Mouse (Mus musculus) liver, embryonic 11.5 days (tissue): Measurements from ENCODE around the gene Tmem175. TPM values are rescaled to one million over a fixed set of nuclear protein-coding genes. Genes with fewer than 3 reads are reported as not detected.

Source experiments
- ATAC-seq: fragments of 200-750 bp; cut with Nextera tagmentation; replicated peaks from 2 replicates; pipeline ENCODE4 v1.8.0; 2017; ENCODE audit warnings: moderate number of reproducible peaks, mild to moderate bottlenecking, moderate TSS enrichment, moderate library complexity; ENCODE audit not compliant: low FRiP score
- DNase-seq: peaks from one replicate; pipeline ENCODE4 v3.0.0-alpha.2; 2017; ENCODE audit warnings: low spot score
- H3K27ac ChIP-seq: fragments of 300-500 bp; sonication (generic); 2 replicates; pipeline ENCODE4 v1.5.1; 2014; ENCODE audit warnings: mild to moderate bottlenecking, low read depth, low read length, control low read depth
- H3K27me3 ChIP-seq: fragments of 300-500 bp; sonication (generic); replicated peaks from 2 replicates; pipeline ENCODE4 v1.6.1; 2014; ENCODE audit warnings: low read length, mixed read lengths; ENCODE audit not compliant: control insufficient read depth, insufficient read depth
- H3K36me3 ChIP-seq: fragments of 300-500 bp; sonication (generic); 2 replicates; pipeline ENCODE4 v1.6.1; 2014; ENCODE audit warnings: mild to moderate bottlenecking, low read length, moderate library complexity, mixed read lengths; ENCODE audit not compliant: control insufficient read depth, insufficient read depth
- H3K4me1 ChIP-seq: fragments of 300-500 bp; sonication (generic); replicated peaks from 2 replicates; pipeline ENCODE4 v1.6.1; 2014; ENCODE audit warnings: low read length, mixed read lengths; ENCODE audit not compliant: control insufficient read depth, insufficient read depth
- H3K4me2 ChIP-seq: fragments of 300-500 bp; sonication (generic); 2 replicates; pipeline ENCODE4 v1.6.1; 2014; ENCODE audit warnings: mild to moderate bottlenecking, control low read depth, moderate library complexity
- H3K4me3 ChIP-seq: fragments of 300-500 bp; sonication (generic); 2 replicates; pipeline ENCODE4 v1.5.1; 2014; ENCODE audit warnings: low read depth, low read length, control low read depth
- H3K9ac ChIP-seq: fragments of 300-500 bp; sonication (generic); 2 replicates; pipeline ENCODE4 v1.6.1; 2014; ENCODE audit warnings: low read depth, low read length, control low read depth
- H3K9me3 ChIP-seq: fragments of 300-500 bp; sonication (generic); 2 replicates; pipeline ENCODE4 v1.6.1; 2016; ENCODE audit warnings: low read length, inconsistent platforms, mixed read lengths; ENCODE audit not compliant: control insufficient read depth
- WGBS: fragments of 180-500 bp; shearing (Covaris S2); extraction: QIAGEN DNeasy Blood & Tissue Kit; methylation state at CpG from one replicate; pipeline ENCODE4 v1.1.7; 2014; 5-methylcytosine and 5-hydroxymethylcytosine counted together
- polyA plus RNA-seq: library from polyadenylated mRNA; unstranded; fragments of >200 nt; fragmentation: Nextera tagmentation; extraction: Ambion mirVana; gene quantifications from 2 replicates; pipeline ENCODE4 v1.2.1, GENCODE M21; 2014

Gene Tmem175
- polyA plus RNA-seq, 1 experiment from 2014 or later = 24.7 TPM

DNA sequence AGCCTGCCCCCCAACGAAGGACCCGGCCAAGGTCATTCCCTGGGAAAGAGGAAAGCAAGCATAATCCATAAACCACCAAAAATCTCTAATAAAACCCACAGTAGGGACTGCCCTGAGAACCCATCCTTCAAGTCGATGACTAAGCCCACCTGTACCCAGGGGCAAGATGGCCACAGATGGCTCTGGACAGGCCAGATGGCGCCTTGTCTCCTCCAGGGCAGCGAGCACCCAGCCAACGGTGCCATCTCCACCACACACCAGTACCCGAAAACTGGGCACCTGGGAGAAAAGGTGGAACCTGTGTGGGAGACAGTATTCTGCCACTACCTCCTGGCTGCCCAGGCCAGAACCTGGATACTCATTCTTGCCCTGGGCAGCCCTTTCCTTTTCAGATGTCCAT is 20.8 kb downstream of the Tmem175 start:
- no peak overlapping the region for H3K4me3 ChIP-seq
- WGBS = 83% methylated on average over 7 of the region's 7 CpGs
- no peaks in the 10 kb centered on the region for H3K4me1 ChIP-seq
- H3K27me3 ChIP-seq = no peaks in the 10 kb centered on the region
- peaks cover 37% of the 10 kb centered on the region for H3K36me3 ChIP-seq
- no peak overlapping the region for H3K4me2 ChIP-seq
- no peak overlapping the region for H3K9ac ChIP-seq
- ATAC-seq = no peak
- H3K27ac ChIP-seq = no peak overlapping the region
- DNase-seq = no peak
- no peaks in the 10 kb centered on the region for H3K9me3 ChIP-seq

DNA sequence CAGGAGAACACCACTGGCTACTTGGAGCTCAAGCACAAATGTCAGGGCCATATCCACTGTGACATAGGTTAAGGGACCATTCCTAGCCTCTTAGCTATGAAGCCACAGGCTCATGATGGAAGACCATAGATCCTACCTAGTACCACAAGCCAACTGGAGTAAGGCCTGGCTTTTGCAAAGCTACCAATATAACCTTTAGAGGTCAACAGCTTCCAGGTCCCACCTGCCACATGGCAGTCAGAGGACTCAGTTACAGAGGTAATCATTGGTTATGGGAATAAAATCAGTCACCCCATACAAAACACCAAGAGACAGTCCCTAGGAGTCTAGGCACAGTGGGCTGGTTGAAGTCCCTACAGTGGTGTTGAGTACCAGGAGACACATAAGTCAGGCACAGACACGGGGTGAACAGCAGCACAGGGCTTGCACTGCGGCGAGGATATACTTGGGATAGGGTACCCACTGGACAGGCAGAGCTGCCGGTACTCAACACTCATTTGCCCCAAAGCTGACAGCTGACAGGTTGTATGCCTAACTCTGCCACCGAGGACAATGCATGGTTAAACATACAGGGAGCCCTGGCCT is 21.7 kb downstream of the Tmem175 start:
- 80% methylated on average over 5 of the region's 5 CpGs for WGBS
- H3K4me2 ChIP-seq = no peak overlapping the region
- H3K27me3 ChIP-seq = no peaks in the 10 kb centered on the region
- H3K4me1 ChIP-seq = no peaks in the 10 kb centered on the region
- no peak overlapping the region for H3K4me3 ChIP-seq
- H3K9me3 ChIP-seq = no peaks in the 10 kb centered on the region
- H3K27ac ChIP-seq = no peak overlapping the region
- DNase-seq (no peak), ATAC-seq (no peak)
- peaks cover 37% of the 10 kb centered on the region for H3K36me3 ChIP-seq
- no peak overlapping the region for H3K9ac ChIP-seq

DNA sequence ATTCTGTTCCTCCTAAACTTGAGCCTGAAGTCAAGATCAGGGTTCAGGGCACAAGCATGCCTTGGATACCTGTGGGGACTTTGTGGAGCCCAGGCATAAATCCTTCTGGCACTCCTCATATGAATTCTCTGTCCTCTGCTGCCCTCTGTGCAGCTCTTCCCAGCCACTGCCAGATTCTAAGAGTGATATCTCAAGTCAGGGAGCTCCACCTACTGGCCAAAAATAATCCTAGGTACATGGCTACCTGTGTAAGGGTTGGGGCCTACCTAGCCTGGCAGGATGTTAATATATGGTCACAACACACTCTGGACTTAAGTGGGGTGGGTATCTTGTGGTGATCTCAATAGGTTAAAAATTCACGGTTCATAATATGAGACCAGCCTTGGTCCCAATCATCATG is 22.3 kb downstream of the Tmem175 start:
- Histone ChIP-seq H3K27me3 (no peaks in the 10 kb centered on the region), H3K4me1 (no peaks in the 10 kb centered on the region), H3K36me3 (peaks cover 36% of the 10 kb centered on the region), H3K4me3 (no peak overlapping the region), H3K9me3 (no peaks in the 10 kb centered on the region), H3K9ac (no peak overlapping the region), H3K27ac (no peak overlapping the region), H3K4me2 (no peak overlapping the region)
- DNase-seq (peak; percentile 36), ATAC-seq (peak; percentile 65)
- WGBS = 62% methylated on average over 1 of the region's 1 CpGs

DNA sequence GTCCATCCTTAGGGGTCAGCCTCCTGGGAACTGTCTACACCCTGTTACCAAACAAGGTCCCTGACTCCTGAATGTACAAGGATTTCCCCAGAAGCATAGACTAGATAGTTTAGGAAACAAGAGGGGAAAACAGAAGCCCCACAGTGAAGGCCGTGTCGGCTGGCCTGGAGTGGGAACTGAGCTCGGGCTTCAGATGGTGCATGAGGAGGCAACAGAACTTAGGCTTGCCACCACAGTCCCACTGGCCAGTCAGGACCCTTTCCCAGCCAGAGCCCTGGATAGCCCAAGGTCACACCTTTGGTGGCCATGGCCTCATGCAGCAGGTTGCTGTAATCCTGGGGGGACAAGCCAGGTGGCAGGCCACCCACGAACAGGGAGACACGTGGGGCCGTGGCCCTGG is 23.8 kb downstream of the Tmem175 start:
- ATAC-seq (no peak), DNase-seq (no peak)
- no peak overlapping the region for H3K4me3 ChIP-seq
- no peaks in the 10 kb centered on the region for H3K27me3 ChIP-seq
- no peak overlapping the region for H3K9ac ChIP-seq
- no peaks in the 10 kb centered on the region for H3K4me1 ChIP-seq
- H3K36me3 ChIP-seq = peaks cover 34% of the 10 kb centered on the region
- no peak overlapping the region for H3K27ac ChIP-seq
- H3K4me2 ChIP-seq = no peak overlapping the region
- no peaks in the 10 kb centered on the region for H3K9me3 ChIP-seq
- WGBS = 85% methylated on average over 6 of the region's 6 CpGs

DNA sequence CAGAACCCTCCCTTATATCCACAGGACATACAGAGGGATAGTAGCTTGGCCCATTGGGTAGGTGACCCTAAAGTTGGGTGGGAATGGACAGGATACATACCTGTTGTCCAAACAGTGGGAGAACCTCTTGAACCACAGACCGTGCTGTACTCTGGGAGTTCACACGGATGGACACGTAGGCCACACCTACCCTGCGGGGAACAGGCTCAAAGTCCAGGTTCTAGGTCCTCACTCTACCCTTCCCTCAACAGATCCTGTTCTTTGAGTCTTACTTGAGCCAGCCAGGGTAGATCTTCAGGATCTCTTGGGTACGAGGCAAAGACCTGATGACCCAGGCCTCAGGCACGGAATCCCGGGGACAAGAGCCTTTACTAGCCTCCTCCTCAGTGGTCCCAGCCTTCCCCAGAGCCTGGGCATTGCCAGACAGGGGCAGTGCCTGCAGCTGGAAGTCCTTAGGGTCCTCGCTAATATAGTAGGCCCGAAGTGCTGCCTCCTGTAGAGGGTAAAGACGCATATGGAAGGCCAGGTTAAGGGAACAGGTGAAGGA is 24.9 kb downstream of the Tmem175 start:
- 92% methylated on average over 10 of the region's 10 CpGs for WGBS
- no peaks in the 10 kb centered on the region for H3K9me3 ChIP-seq
- H3K4me1 ChIP-seq = peaks cover 3% of the 10 kb centered on the region
- no peak overlapping the region for H3K4me3 ChIP-seq
- H3K9ac ChIP-seq = no peak overlapping the region
- H3K36me3 ChIP-seq = peaks cover 27% of the 10 kb centered on the region
- DNase-seq = peak; percentile 24
- H3K27ac ChIP-seq = no peak overlapping the region
- no peaks in the 10 kb centered on the region for H3K27me3 ChIP-seq
- ATAC-seq = no peak
- H3K4me2 ChIP-seq = no peak overlapping the region

DNA sequence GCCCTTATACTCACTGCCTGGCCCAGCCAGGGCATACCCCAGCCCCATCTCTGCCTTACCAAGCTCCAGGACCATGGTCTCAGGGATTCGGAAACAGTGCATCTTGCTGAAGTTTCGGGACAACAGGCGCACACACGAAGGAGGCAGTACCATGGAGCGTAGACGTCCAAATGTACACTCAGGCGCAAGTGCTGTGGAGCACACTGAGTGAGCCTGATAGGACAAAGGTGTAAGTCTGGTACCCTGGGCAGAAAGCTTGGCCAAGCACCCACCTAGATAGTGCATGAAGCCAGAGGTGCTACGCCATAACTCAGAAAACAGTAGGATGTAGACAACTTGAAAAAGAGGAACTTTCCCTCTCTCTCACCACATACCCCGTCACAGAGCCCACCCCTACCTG is 25.8 kb downstream of the Tmem175 start:
- Histone ChIP-seq H3K27me3 (no peaks in the 10 kb centered on the region), H3K36me3 (peaks cover 25% of the 10 kb centered on the region), H3K4me3 (no peak overlapping the region), H3K9ac (no peak overlapping the region), H3K4me1 (peaks cover 9% of the 10 kb centered on the region), H3K9me3 (no peaks in the 10 kb centered on the region), H3K4me2 (no peak overlapping the region), H3K27ac (no peak overlapping the region)
- DNase-seq (peak; percentile 25), ATAC-seq (no peak)
- 91% methylated on average over 9 of the region's 9 CpGs for WGBS

DNA sequence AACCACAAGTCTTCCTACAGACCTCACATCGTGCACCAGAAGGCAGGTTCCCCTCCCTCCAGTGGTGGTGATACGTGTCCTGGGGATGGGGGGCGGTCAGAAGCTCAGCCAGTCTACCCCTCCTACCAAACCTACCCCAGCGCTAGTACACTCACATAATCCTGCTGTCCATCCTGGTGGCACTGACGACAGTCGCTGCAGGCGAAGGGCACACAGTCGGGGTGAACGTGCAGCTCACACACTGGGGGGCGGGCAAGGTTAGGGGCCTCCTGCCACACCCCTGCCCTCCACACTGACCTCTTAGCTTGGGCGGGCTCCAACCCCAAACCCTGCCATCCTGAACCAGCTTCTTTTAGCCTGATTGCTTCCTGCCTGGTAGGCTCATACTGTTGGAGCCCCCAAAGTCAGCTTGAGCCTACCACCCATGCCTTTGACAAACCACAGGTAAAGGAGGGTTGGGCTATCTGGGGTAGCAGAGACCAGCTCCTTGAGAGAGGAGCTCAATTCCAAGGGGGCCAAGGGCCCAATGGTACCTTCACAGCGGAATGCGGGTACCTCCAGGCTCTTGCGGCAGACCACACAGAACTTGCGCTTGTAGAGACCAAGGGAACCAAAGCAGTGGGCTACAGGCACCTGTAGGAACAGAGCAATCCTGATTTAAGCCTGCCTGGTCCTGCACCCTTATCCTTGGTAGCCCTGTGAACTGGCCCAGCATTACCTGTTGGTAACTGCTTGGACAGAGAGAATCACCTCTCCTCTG is 26.5 kb downstream of the Tmem175 start:
- ATAC-seq (no peak), DNase-seq (no peak)
- Histone ChIP-seq H3K4me2 (no peak overlapping the region), H3K27me3 (no peaks in the 10 kb centered on the region), H3K36me3 (peaks cover 25% of the 10 kb centered on the region), H3K27ac (no peak overlapping the region), H3K4me3 (no peak overlapping the region), H3K9me3 (no peaks in the 10 kb centered on the region), H3K9ac (no peak overlapping the region), H3K4me1 (peaks cover 9% of the 10 kb centered on the region)
- WGBS = 91% methylated on average over 15 of the region's 15 CpGs

DNA sequence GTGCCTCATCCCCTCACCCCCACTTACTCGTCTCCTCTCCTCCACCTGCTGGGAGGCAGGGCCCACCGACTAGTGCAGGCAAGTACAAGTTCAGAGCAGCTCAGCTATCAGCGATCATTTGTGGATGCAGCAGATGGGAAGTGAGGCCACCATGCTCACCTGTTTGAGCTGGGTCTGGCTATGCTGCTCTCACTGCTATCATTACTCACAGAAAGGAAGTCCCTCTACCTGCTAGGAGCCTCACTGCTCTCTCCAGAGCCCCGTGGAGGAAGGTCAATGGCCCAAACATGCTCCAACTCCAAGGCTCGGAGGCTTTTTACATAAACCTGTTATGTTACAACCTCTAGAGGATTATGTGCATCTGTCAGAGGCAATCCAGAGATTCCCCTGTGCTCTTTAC is 27.8 kb downstream of the Tmem175 start:
- Histone ChIP-seq H3K27me3 (no peaks in the 10 kb centered on the region), H3K9me3 (no peaks in the 10 kb centered on the region), H3K36me3 (peaks cover 23% of the 10 kb centered on the region), H3K4me2 (no peak overlapping the region), H3K4me3 (no peak overlapping the region), H3K4me1 (peaks cover 9% of the 10 kb centered on the region), H3K27ac (no peak overlapping the region), H3K9ac (no peak overlapping the region)
- ATAC-seq (no peak), DNase-seq (no peak)
- 79% methylated on average over 5 of the region's 5 CpGs for WGBS

DNA sequence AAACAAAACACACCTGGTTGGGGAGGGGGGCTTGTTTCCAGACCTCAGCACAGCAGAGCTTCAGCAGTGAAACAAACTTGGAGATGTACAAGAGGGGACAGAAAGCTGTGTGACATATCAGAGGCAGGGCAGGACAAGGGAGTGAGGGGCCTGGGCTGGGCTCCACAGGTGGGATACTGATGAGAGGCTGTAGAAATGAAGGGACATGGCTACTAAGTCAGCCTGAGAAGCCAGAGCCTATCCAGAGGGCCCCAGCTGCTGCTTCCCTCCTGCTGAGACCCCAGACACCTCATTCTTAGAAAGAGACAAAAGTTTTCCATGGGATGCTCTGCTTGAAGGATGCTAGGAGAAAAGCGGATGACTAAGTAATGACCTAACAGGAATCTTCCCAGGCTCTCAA is 29.0 kb downstream of the Tmem175 start:
- Histone ChIP-seq H3K4me2 (no peak overlapping the region), H3K27ac (no peak overlapping the region), H3K36me3 (peaks cover 13% of the 10 kb centered on the region; the same call in 1 of the 2 replicates), H3K4me3 (no peak overlapping the region), H3K9me3 (no peaks in the 10 kb centered on the region), H3K9ac (no peak overlapping the region), H3K27me3 (no peaks in the 10 kb centered on the region), H3K4me1 (peaks cover 9% of the 10 kb centered on the region)
- DNase-seq = no peak
- no peak for ATAC-seq
- 93% methylated on average over 1 of the region's 1 CpGs for WGBS
